Mouse (Mus musculus): ENCODE results near the gene Hsf5. TPM values are rescaled to one million over a fixed set of nuclear protein-coding genes. Genes with fewer than 3 reads are reported as not detected.

Hsf5 gene
- total RNA-seq (2021) = under 1 TPM; 0.09 to 0.10 TPM

GRCm38 (mm10) chr11:87616790-87617474 lies at the start of gene Hsf5:
TSS of gene Hsf5 (plus strand) at chr11:87617164.
- DNase-seq = no peak

DNA sequence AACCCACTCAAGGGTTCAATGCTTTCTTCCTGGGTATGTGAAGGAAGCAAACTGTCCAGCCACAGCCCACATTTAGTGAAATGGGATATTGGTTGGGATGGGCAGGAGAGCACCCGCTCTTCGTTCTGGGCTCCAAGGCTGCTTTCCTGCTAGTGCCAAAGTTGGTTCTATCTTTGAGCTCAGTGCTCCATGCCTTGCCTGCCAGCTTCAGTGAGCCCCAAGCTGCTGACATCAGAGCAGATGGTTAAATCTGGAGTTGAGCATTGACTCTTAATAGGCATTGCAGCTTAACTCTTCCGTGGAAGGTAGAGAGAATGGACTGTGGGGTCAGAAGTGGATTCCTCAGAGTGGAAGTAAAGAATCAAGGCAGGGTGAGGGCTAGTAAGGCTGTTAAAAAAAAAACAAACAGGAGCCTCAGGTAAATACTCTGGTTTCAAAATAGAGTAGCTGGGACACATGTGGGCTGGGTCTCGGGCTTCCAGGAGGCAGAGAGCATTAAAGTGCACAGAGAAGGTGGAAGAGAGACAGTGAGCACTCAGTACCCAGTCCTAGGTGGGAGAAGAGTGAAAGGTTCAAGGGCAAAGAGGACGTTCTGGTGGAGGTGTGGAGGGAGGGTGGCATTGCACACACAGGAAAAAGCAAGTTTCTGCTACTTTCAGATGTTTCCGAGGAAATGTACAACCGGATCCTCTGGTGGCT lies 48.6 kb upstream of the Hsf5 start, which contains the start of gene Sept4:
TSS of gene Sept4 (plus strand) at position 649 of the 699 bp plus-strand sequence.
- DNase-seq = no peak

DNA sequence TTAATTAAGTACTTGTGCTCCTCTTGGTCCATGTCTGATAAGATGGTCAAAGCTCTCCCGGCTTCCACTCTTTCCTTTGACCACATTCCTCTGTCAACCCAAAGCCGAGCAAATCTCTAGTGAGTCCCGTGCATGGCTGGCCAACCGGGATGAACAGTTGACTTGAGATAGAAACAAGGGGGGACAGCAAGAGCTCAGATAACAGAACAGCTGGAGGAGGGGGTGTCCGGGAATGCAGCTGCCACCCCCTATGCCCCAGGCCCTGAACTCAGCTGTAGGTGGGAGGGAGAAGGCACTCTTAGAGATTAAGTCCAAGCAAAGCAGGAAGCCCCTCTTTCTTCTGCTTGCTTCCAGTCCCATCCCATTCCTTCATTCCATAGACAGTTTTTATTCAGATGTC lies 46.2 kb upstream of the Hsf5 start:
- DNase-seq = no peak

- no peak for DNase-seq
Observed at GRCm38 (mm10) chr11:87571361-87571950, 45.5 kb upstream of the Hsf5 start.

DNA sequence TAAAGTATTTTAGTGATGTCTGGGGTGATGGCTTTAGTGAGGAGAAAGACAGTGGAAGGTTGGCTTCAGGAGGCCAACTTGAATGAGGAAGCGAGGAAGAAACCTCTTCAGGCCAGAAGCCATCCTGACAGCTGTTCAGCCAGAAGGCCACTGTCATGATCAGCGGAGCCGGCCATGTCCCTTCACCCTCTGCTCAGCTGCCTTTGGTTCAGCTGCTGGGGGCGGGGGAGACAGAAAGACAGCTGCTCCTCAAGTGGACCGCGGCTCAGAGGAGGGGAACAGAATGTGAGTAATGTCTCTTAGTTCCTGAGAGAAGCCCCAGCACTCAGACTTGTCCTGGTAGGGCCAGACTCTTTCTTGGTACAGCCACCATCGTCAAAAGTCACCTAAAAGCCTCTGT lies 43.2 kb upstream of the Hsf5 start:
- no peak for DNase-seq

GRCm38 (mm10) chr11:87574520-87575180 lies 42.3 kb upstream of the Hsf5 start:
- no peak for DNase-seq

- no peak for DNase-seq
Observed at GRCm38 (mm10) chr11:87577601-87578248, 39.2 kb upstream of the Hsf5 start.

DNA sequence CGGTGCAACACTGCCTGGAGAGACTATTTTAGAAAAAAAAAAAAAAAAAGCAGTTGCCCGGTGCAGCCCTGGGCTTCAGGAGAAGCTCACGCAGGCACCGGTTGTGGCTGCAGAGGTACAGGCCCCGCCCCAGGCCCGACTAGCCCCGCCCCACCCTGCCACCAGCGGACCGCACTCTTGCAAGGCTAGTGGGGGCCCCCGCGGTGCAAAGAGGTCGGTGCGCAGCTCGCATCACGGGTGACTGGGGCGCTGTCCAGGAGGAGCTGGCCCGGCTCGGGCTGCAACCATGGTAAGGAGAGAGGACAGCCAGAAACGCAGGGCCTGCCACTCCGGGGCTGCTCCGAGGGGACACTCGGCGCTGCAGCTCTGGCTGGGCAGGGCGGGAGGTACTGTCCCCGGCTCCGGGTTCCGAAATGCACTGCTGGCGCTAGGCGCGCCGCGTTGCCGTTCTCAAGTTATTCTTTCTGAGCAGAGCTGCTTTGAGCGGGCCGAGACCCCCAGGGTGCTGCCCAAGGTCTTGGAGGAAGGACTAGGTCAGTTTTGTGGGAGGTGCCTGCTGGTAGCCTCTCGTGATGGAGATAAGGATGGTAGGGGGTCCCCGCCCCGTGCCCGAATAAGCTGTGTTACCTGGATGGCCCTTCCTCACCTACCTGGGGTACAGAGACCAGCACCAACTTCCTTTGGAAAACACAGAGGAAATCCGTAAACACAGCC lies 38.6 kb upstream of the Hsf5 start:
- peak; percentile 74 for DNase-seq

GRCm38 (mm10) chr11:87578963-87579601 lies 37.9 kb upstream of the Hsf5 start:
- DNase-seq = no peak

DNA sequence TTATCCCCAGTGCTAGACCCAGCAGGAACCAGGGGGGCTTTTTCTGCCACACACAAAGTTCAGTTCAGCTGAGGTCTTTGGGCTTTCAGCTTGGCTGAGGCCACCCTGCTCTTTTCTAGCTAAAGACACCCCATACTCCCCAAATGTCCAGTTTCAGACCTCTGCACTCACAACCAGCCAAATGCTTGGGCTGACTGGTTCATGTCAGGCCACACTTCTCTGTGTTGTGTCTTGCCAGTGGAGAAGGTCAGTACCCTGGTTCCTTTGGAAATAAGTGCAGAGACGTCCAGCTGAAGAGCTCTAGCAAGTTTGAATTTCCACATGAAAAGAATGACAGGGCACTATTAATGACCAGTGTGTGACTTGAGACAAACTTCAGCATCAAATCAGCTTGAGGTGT lies 37.3 kb upstream of the Hsf5 start:
- DNase-seq = no peak

DNA sequence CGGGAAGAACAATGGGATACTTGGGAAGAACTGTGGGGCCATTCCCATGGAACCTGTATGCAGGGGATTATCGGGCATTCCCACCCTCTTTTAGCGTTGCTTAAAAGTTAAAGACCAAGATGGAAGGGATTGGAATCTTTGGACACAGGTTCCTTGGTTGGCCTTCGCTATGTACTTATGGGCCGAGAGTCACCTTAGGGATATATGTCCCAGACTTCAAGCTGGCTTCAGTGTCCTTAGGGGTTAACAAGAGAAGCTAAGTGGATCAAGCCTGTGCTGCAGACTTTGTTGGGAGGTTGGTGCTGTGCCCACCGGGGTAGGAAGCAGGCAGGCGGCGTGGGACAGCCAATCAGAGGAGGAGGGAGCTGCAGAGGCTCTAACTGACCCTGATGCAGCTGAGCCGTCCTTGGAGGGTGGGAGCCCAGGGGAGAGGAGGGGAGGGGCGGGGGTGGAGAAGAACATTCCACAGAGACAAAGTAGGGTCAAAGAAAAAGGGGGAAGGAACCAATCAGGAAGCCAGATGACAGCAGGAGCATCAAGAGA lies 36.4 kb upstream of the Hsf5 start:
- no peak for DNase-seq

- no peak for DNase-seq
Observed at GRCm38 (mm10) chr11:87581161-87581865, 35.7 kb upstream of the Hsf5 start.

DNA sequence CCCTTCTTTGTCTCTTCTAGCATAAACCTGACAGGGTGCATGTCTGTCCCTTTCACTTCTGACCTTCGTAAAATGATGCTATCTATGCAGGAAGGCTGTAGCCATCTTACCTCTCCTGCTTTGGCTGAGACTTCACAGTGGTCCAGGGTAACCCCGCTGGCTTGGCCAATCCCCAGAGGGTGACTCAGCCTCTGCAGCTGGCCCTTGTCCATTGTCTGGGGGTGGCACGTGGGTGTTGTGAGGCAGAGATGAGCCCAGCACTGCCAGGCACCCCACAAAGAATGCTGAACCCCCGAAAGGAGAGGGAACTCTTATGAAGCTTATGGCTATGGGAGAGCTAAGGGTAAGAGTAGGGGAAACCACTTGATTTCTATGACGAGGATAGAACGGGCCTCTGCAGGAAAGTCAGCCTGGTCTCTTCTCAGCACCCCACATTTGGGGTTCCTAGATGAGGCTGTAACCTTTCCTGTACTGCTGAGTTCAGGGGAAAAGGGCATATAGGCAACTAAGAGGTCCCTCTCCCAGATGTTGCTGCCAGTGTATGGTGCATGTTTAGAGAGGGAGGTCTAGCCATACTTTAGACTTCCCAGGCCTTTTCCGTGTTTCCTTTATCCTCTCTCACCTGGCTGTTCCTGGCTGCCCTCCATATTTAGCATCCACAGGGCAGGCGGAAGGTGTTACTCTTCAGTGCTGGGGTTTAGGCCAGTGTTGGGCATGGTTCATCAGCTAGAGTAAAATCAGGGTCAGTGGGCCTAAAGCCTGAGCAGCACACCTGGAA lies 34.8 kb upstream of the Hsf5 start:
- no peak for DNase-seq

- DNase-seq = no peak
Observed at GRCm38 (mm10) chr11:87583291-87584034, 33.5 kb upstream of the Hsf5 start.

DNA sequence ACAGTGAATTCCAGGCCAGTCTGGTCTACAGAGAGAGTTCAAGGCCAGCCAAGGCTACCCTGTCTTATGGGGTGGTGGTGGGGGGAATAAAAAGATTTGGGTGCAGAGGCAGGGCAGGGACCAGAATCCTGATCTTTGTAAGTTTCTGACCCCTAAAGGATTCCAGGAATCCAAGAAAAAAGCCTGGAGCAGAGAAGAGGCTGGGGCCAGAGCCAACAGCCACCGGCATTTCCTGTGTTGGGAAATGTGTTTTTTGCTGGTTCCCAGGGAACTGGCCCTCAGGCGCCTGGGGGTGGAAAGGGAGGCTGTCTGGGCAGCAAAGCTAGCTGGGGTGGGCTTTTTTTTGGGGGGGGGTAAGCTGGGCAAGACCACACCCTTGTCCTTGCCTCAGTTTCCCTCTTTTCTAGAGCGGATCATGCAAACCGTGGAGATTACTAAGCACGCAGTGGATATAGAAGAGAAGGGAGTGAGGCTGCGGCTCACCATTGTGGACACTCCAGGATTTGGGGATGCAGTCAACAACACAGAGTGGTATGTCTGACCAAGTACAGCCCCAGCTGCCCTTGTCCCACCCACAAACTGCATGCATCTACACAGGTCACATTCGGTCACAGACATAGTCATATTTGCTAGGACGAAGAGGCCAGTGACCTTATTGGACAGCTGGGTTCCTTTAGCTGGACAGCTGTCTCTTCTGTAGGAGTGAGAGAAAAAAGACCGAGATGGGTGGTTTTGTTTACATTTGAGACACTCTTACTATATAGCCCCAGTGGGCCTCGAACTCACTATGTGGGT lies 32.1 kb upstream of the Hsf5 start:
- peak; percentile 64 for DNase-seq

DNA sequence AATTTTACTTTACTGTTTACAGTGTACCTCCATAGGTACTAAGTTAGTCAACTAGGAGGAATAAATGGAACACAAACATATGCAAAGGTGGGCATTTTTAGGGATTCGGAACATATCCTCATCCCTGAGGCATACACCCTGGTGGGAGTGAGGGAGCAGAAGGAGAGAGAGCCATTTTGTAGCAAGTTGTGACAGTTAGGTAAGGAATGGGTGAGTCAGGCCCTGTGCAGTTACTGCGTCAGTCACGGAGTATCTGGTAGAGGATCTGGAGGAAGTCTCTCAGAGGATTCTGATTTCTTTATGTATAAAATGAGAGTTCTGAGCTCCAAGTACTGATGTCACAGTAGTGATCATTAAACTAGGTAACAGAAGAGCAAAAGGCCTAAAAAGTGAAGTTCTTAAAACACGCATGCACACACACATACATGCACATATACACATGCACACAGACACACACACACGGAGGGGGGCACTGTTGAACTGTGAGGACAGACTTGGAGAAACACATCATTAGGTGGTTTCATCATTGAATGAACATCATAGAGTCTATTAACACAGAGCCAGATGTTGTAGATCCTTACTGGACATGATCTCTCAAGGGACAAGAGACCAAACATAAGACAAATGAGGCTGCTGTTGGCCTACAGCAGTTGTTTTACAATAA lies 29.6 kb upstream of the Hsf5 start:
- DNase-seq = no peak

DNA sequence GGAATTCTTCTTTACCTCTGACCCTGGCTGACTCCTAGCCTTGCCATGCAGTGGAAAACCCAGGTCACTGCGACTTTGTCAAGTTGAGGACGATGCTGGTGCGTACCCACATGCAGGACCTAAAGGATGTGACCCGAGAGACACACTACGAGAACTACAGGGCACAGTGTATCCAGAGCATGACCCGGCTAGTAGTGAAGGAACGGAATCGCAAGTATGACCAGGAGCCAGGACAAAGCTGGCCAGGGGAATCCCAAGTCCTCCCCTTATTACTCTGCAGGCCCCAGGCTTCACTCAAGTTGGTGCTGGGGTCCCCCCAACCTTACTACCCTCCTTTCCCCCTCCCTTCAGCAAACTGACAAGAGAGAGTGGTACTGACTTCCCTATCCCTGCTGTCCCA lies 27.4 kb upstream of the Hsf5 start:
- DNase-seq = no peak

Measured in heart, postnatal 4 days (tissue).